Mouse (Mus musculus): ENCODE measurements around the gene Cep131. TPM values are rescaled to one million over a fixed set of nuclear protein-coding genes. Genes with fewer than 3 reads are reported as not detected.

Gene Cep131
- total RNA-seq (2014; fragmentation: Nextera tagmentation) (8.3 and 14.9 TPM in 2 replicates), total RNA-seq (2017) (11.3 and 23.8 TPM in 2 replicates)

GRCm38 (mm10) chr11:120086702-120087152 is at the start of gene Cep131:
TSS of gene Cep131 (minus strand) at chr11:120086827.
- ATAC-seq (replicated peaks; ENCODE audit: poor library complexity, severe bottlenecking): peak; percentile 98

- ATAC-seq (replicated peaks; ENCODE audit: poor library complexity, severe bottlenecking): no peak
These were observed 49.6 kb upstream of the Cep131 start for GRCm38 (mm10) chr11:120136195-120136594.

- no peak for ATAC-seq (replicated peaks; ENCODE audit: poor library complexity, severe bottlenecking)
These were observed 48.4 kb upstream of the Cep131 start for GRCm38 (mm10) chr11:120134847-120135530.

- ATAC-seq (replicated peaks; ENCODE audit: poor library complexity, severe bottlenecking): no peak
These were observed 47.5 kb upstream of the Cep131 start for GRCm38 (mm10) chr11:120134148-120134547.

GRCm38 (mm10) chr11:120129281-120129680 is 42.7 kb upstream of the Cep131 start:
- ATAC-seq (replicated peaks; ENCODE audit: poor library complexity, severe bottlenecking): no peak

GRCm38 (mm10) chr11:120126845-120127244 is 40.2 kb upstream of the Cep131 start:
- ATAC-seq (replicated peaks; ENCODE audit: poor library complexity, severe bottlenecking): no peak

GRCm38 (mm10) chr11:120122126-120122525 is 35.5 kb upstream of the Cep131 start:
- ATAC-seq (replicated peaks; ENCODE audit: poor library complexity, severe bottlenecking): no peak

- peak; percentile 25; the same call in 1 of the 2 replicates for ATAC-seq (replicated peaks; ENCODE audit: poor library complexity, severe bottlenecking)
These were observed 34.2 kb upstream of the Cep131 start for GRCm38 (mm10) chr11:120120642-120121420.

GRCm38 (mm10) chr11:120119936-120120541 is 33.4 kb upstream of the Cep131 start:
- no peak for ATAC-seq (replicated peaks; ENCODE audit: poor library complexity, severe bottlenecking)

- ATAC-seq (replicated peaks; ENCODE audit: poor library complexity, severe bottlenecking): no peak
These were observed 32.5 kb upstream of the Cep131 start for GRCm38 (mm10) chr11:120119108-120119507.

- no peak for ATAC-seq (replicated peaks; ENCODE audit: poor library complexity, severe bottlenecking)
These were observed 31.0 kb upstream of the Cep131 start for GRCm38 (mm10) chr11:120117626-120118025.

- ATAC-seq (replicated peaks; ENCODE audit: poor library complexity, severe bottlenecking): no peak
These were observed 28.0 kb upstream of the Cep131 start for GRCm38 (mm10) chr11:120114488-120115215.

- ATAC-seq (replicated peaks; ENCODE audit: poor library complexity, severe bottlenecking): no peak
These were observed 25.5 kb upstream of the Cep131 start for GRCm38 (mm10) chr11:120112136-120112535.

- ATAC-seq (replicated peaks; ENCODE audit: poor library complexity, severe bottlenecking): peak; percentile 51; the same call in 1 of the 2 replicates
These were observed 24.4 kb upstream of the Cep131 start for GRCm38 (mm10) chr11:120111033-120111432.

- ATAC-seq (replicated peaks; ENCODE audit: poor library complexity, severe bottlenecking): no peak
These were observed 23.9 kb upstream of the Cep131 start for GRCm38 (mm10) chr11:120110554-120110953.

GRCm38 (mm10) chr11:120109558-120110210 is 23.1 kb upstream of the Cep131 start:
- no peak for ATAC-seq (replicated peaks; ENCODE audit: poor library complexity, severe bottlenecking)

GRCm38 (mm10) chr11:120107796-120108195 is 21.2 kb upstream of the Cep131 start:
- no peak for ATAC-seq (replicated peaks; ENCODE audit: poor library complexity, severe bottlenecking)

GRCm38 (mm10) chr11:120107026-120107425 is 20.4 kb upstream of the Cep131 start:
- no peak for ATAC-seq (replicated peaks; ENCODE audit: poor library complexity, severe bottlenecking)

- ATAC-seq (replicated peaks; ENCODE audit: poor library complexity, severe bottlenecking): no peak
These were observed 16.9 kb upstream of the Cep131 start for GRCm38 (mm10) chr11:120103431-120103997.
